In genomic region chr17:29632312-29632711, GRCm38 (mm10) we compare ENCODE assay signal across 18 mouse cellular contexts.
"Had no signal": no experiment of that assay in that cellular context is flagged by ENCODE, and none has a peak within 500 bp of the region (broad histone marks: within the 10 kb centered on the region; RNA-seq: fewer than 3 reads in every experiment).

No protein-coding gene starts in this region.

- H3K9me3 ChIP-seq: midbrain, embryonic 10.5 days; midbrain, embryonic 12.5 days; neural tube, embryonic 13.5 days; neural tube, embryonic 15.5 days had no signal

- H3K4me1 ChIP-seq: midbrain, embryonic 10.5 days; midbrain, embryonic 12.5 days; neural tube, embryonic 13.5 days; neural tube, embryonic 15.5 days had no signal

- H3K27me3 ChIP-seq: midbrain, embryonic 12.5 days; neural tube, embryonic 13.5 days; neural tube, embryonic 15.5 days had no signal

- H3K27ac ChIP-seq: midbrain, embryonic 10.5 days; midbrain, embryonic 12.5 days; neural tube, embryonic 13.5 days; neural tube, embryonic 15.5 days had no signal

- DNase-seq: lung, adult 18-20 months; lung, embryonic 14.5 days; lung, postnatal 10 days; lung, postnatal 4 days; midbrain, embryonic 14.5 days; retina, postnatal 1 day; right cerebral cortex, adult 18-20 months; right cerebral cortex, postnatal 25 days; right cerebral cortex, postnatal 4 days; spleen, adult 18-20 months; thymus, adult 2 months; thymus, postnatal 25 days; thymus, postnatal 4 days had no signal

- H3K4me3 ChIP-seq: midbrain, embryonic 10.5 days; midbrain, embryonic 12.5 days; myocyte; neural tube, embryonic 13.5 days; neural tube, embryonic 15.5 days had no signal

- H3K9ac ChIP-seq: lung, embryonic 14.5 days; midbrain, embryonic 12.5 days; neural tube, embryonic 13.5 days; neural tube, embryonic 15.5 days had no signal
